Mouse (Mus musculus) MN1 (cell line): Measurements from ENCODE around the gene Lama5.

Experiments
- DNase-seq: peaks from one replicate; pipeline ENCODE4 v3.0.0-alpha.2; 2016; ENCODE audit warnings: low spot score

Lama5 gene

DNA sequence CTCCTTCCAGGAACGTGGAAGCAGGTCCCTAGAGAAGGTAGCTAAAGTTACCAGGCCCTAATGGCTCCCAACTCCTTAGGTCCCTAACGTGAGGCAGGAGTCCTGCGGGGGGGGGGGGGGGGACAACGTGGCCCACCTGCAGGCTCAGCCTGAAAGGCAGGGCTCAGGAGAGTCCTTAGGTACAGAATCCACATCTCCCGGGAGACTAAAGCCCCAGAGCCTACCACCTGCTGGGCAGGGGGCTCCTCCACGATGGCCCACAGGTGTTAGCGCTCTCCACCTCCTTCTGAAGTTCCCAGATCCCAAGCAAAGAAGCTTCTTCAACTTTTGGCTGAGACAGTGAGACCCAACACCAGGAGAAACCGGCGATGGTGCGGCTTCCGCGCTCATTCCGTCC, 1.0 kb downstream of the Lama5 start:
- no peak for DNase-seq

DNA sequence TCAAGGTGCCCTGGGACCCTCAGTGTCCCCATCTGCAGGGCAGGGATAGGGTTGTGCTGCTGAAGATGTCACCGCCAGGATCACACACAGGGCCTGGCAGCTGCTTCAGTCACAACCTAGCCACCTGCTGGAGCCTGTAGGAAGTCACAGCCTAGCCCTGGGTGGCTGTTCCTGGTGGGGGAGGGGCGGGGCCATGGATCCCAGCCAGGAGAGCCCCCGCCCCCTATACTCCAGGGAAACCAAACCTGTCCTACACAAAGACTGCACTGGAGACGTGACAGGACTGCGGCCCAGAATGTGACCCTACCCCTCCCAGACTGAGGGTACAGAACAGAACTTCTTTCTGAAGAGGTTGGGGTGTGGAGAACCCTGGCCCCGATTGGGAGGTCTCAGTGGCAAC, 3.4 kb downstream of the Lama5 start:
- peak; percentile 77 for DNase-seq

DNA sequence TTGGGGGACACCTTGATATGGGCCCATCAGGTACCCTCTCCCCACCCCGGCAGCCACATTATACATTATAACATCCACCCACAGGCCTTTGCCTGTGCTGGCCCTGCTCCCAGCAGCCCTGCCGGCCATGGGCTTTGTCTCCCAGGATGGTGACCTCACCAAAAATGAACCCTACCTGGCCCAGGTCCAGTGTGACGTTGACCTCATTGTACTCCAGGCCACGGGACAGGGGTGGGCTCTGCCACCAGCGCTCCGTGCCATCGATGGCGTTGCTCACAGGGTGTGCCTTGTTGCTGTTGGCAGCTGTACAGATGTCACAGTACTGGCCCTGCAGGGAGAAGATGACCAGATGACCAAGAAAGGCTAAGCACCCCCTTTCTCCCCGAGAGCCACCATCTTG, 4.6 kb downstream of the Lama5 start:
- peak; percentile 65 for DNase-seq

DNA sequence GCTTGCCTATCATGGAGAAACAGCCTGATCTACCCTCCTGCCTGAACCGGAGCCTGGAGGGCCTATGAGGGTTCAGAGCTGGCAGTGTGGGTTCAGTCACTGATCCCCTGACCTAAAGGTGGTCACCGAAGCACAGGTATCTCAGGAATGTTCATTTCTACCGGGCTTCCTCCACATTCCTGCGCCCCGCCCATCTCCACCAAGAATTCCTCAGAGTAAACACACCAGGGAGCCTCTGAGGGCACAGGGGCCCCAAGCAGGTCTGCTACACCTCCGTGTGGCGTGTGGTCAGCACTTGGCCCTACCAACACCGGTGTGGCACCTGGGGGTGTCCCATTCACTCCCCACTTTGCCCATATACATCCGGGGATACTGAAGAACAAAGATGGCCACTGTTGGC, 5.5 kb downstream of the Lama5 start:
- DNase-seq = no peak

DNA sequence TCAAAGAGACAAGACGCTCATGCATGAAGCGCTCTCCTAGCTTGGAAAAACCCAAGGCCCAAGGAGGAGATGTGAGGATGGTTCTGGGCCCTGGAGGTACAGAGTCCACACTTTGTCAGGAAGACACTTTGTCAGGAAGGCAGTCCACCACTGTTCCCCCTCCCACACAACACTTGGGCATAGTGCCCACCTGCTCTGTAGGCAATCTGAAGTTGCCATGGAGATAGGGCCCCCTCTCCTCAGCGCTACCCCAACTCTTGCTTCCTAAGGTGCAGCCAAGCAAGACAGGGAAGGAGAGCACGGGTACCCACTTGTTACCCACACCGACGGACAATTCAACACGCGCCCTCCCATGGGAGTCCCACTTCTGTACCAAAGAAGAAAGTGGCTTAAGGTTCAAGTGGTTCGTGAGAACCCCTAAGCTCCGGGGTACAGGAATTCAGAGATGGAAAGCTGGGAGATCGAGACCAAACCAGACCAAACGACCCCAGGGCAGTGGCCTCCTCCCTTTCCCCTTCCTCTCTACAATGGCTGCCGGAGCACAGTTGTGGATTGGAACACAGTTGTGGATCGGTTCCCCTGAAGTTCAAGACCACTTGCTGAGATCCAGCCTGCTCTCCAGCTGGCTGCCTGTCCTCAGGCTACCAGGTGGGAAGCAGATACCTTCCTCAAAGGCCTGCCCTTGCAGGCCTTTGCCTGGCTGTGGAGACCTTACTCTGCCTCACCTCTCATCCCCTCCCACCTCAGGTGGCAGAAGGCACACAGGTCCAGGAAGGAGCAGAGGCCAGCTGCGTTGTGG, 6.3 kb downstream of the Lama5 start:
- no peak for DNase-seq

DNA sequence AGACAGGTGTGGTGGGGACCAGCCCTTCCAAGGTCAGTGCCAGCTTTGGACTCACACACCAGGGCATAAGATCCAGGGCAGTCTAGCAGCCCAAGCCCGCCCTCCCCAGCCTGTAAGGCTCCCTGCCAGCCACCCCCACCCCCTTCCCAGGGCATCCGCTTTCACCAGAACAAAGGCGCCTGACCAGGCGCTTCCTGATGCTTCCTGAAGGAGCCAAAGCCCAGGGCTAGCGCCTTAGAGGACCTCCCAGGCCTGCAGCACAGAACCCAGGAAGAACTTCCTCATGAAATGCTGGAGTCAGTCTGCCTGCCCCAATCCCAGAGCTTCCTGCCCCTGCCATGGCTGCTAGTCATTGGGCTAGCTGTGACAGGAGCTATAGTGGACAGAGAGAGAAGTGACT, 7.0 kb downstream of the Lama5 start:
- DNase-seq = peak; percentile 58

DNA sequence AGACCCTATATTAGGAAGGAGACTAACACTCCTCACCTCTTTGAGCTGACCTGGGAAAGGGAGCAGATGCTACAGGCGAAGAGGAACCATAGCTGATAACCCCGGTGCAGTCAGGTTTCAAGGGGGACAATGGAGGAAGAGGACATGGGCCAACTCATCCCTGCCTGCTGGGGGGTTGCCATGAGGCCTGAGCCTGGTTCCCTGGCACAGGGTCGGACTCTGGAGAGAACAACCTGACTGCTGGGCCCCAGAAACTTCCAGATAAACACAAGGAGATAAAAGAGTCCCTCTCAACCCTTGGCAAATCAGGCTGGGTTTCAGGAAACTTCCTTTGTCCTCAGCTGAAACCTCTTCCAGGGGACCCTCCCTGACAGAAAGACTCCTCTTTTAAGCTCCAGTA, 7.4 kb downstream of the Lama5 start:
- no peak for DNase-seq

DNA sequence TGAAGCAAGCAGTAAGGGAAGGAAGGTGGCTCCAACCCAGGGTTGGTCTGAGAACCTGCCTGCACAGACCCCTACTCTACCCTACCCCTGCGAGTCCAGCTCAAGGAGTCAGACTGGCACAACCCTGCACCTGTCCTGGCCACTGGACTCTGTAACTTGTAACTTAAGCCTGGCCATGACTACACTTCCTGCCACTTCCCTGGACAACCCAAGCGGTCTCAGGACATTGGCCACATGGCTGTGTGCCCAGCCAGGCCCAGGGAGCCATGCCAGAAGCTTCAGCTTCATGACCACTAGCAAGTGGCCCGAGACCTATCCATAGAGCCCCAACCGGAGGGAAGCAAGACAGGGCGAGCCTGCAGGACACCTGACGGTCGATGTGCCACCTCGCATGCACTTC, 8.1 kb downstream of the Lama5 start:
- peak; percentile 80 for DNase-seq

DNA sequence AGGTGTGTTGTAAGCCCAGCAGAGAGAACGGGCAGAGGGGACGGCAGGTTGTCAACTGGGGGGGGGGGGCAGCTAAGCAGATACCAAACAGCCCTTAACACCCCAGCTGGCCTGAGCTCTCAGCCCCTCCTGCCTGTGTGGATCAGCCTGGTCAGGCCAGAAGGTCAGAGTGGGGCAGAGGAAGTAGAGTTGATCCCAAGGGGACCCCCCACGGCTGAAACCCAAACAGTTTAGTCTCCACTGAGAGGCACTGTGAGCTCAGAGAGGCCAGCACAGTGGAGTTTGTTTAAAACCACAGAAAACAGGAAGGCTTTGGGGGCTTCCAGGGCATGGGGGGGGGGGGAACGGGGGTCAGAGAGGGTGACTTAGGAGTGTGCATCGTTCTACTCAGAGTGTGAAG, 8.7 kb downstream of the Lama5 start:
- no peak for DNase-seq

DNA sequence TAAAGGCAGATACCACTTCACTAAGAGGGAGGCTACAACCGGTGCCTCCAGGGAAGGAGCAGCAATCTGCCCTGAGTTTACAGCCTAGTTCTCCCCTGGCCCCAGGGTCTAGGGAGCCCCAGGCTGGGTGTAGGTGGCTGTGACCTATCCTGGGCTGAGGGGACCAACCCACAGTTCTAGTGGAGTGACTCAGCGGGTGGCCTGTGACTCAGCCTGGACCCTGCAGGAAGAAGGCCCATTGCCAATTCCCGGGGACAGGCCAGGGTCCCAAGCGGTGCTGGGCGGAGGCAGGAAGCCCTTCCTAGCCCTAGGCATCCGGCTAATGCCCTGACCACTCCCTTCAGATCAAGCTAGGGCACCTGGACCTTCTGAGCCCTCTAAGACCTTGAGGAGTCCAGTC, 9.7 kb downstream of the Lama5 start:
- peak; percentile 49 for DNase-seq

DNA sequence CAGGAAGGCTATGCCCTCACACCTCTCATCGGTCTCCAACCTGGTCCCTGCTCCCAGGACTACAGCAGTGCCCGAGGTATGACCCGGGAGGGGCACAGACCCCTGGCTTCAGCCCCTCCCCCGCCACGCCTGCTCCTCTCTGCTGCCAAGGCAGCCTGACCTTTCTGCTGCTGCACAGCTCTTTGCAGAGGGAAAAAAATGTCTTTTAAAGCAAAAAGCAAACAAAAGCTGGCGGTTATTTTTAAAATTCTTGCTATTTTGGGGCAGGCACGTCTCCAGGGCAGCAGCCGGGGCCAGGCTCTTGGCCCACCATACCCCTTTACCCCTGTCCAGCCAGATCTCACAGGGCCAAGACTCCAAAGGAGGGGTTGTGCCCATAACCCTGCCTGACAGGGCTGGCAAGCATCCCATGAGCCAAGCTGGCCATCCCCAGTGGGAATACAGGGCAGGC, 10.6 kb downstream of the Lama5 start:
- DNase-seq = peak; percentile 46

DNA sequence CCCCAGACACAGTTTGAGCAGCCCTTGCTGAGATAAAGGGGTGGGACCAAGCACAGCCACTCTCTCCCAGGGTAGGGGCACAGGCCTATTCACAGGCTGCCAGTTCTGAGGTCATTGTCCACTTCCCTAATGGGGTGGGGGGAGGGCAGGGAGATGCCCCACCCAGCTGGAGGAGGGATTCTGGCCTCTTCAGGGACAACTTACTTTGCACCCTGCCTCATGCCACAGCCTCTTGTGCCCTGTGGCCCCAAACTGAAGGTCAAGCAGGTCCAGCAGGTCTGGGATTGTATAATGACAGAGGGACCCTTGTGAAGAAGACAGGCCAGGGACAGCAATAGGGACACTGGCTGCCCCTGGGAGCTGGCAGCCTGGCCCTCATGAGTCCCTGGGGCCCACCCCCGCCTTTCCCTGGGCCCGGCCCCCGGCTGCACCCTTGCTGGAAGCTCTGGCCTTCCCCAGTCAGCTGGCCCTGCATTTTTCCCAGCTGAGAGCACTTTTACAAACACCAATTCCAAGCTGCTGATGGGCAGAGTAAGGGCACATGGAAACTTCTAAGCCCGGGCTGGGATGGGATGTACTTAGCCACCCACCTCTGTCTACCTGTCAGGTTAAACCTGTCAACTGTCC, 11.2 kb downstream of the Lama5 start:
- DNase-seq = peak; percentile 74

DNA sequence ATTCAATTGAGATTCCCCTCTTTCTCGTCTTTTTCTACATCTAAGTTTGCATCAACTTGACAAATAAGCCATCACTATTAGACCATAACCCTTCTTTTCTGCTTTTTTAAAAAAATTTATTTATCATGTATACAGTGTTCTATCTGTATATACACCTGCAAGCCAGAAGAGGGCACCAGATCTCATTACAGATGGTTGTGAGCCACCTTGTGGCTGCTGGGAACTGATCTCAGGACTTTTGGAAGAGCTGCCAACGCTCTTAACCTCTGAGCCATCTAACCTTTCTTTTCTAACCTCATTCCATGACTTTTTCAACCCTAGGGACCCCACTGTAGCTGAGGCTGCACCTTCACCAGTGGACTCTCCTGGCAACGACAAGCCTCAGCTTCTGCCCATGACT, 13.4 kb downstream of the Lama5 start:
- DNase-seq = no peak

DNA sequence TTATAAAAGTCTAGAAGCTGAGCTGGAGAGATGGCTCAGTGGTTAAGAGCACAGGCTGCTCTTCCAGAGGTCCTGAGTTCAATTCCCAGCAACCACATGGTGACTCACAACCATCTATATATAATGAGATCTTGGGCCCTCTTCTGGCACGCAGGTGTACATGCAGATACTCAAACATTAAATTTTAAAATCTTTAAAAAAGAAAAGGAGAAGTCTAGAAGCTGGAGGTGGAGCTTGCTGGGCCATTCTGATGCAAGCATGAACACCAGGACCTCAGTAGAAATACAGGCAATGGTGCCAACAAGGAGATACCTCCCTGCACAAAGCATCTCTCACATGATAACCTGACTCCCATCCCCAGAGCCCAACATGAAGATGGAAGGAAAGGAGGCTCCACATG, 16.7 kb downstream of the Lama5 start:
- DNase-seq = no peak

DNA sequence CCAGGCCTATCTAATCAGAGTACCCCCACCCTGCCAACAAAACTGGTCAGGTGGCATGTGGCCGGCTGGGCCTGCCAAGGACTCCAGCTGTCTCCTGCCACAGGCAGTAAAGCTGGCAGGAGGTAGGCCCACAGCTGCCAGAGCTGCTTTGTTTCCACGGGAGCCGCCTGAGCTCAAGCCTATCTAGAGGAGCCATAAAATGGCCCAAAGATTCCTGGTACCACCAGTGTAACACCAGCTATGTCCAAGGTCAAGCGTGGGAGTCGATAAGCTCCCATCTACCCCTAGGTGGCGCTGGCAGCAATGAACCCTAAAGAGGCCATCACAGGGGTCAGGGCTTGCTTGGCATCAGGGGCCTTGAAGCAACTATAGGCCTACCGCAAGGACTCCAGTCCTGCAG, 17.8 kb downstream of the Lama5 start:
- peak; percentile 54 for DNase-seq

DNA sequence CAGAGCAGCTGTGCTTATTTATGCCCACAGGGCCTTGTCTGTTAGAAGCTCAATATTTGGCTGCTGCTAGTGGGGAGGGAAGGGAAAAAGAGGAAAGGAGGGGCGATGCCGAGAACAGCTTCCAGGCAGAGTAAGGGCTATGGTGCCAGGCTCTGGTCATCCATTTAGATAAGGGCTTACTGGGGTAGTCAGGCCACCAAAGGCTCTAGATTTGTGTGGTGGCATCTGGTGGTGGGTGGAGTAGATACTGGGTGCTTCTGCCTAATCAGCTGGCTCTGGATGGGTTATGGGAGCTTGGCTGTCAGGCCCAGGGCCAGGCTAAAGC, 19.7 kb downstream of the Lama5 start:
- DNase-seq = peak; percentile 29

DNA sequence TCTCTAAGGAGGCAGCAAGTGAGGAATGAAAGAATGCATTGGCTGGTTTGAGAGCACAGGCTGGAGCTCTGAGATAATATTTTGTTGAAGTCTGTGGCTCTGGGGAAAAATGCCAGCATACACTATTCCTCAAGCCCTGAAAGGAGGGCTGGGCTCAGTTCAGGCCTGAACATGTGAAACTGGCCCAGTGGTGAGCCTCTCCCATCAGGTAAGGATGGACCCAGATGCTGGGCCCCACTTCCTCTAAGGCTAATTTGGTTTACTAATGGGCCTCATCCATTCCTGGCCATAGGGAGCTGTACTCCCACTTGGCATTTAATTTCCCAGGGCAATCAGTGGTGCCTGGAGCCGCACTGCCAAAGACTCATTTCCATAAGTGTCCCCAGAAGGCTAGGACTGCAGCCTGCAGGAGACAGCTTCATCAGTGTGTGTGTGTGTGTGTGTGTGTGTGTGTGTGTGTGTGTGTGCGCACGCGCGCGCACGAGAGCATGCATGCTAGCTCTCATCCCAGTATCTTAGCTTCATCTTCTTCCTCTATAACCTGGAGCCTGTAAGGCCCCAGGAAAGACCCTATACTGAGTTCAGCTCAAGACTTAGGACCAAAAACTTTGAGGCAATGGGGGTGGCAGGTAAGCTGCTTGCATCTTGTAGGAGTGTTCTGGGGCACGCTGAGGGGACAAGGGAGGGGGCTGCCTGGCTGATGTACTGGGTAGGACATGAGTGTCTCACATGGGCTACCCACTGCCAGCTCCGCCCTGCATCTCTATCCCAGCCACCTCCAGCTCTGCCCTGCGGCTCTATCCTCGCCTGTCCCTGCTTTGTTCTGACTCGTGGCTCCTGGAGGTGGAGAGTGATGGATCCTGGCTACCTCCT, 20.3 kb downstream of the Lama5 start:
- no peak for DNase-seq

DNA sequence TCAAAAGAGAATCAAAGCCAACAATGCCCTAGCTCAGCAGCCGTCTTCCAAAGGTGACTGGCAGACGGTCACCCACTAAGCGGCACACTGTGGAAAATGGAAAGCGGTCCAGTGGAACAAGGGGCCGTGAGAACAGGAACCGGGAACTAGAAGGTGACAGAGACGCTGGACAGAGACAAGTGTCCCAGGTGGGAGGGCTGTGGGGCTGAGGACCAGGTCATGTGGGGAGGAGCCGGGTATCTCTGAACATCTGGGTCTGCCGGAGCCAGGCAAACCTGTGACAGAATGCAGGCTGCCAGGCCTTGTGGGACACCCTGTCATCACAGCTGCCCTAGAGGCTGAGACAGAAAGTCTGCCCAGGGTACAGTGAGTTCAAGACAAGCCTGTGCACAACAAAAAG, 21.2 kb downstream of the Lama5 start:
- no peak for DNase-seq

DNA sequence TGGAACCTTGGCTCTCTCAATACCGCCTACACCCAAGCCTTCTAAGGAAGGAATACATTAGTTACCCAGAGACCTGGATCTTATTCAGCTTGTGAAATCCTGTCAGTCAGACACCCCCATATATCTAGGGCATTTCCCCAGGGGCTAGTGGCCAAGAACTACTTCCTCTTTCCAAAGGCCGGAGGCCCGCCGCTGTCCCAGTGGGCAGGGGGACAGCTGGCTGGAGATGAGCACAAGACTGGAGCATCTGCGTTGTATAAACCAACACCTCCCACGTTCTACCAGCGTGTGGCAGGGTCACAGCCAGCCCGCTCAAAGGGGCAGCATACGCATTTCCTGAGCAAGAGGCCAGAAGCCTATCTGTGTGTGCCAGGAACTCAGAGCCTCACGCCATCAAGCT, 22.9 kb downstream of the Lama5 start:
- DNase-seq = no peak

DNA sequence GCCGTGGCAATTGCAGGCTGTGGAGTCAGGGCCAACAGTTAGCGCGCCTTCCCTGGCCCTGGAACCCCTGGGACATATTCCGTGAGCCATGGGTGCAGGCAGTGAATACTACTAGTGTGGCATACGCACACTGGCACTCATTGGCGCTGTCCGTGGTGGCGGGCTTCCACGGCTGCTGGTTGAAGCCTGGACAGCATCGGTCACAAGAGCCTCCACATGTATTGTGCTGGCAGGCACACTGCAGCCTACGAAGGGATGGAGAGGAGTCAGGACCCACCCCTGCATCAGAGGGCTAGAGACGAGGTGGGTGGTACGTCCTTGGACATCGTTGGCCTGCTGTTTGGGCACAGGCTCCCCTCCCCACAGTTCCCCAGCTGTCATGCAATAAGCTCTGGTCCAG, 23.4 kb downstream of the Lama5 start:
- no peak for DNase-seq

DNA sequence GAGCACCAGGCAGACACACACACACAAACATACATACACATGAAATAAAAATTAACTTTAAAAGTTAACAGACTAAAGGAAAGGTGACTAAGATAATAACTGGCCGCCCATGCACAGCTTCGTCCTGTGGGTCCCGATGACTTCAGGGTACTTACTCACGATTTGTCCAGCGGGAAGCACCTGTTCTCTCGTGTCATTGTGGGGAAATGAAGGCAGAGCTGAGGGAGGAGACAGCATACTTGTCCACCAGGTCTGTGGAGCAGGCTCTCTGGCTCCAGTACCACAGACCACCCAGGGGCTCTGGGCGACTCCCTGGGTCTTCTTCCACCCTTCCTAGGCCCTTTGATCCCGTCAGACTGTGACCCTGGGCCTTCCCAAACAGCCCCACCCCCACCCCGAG, 24.4 kb downstream of the Lama5 start:
- no peak for DNase-seq

DNA sequence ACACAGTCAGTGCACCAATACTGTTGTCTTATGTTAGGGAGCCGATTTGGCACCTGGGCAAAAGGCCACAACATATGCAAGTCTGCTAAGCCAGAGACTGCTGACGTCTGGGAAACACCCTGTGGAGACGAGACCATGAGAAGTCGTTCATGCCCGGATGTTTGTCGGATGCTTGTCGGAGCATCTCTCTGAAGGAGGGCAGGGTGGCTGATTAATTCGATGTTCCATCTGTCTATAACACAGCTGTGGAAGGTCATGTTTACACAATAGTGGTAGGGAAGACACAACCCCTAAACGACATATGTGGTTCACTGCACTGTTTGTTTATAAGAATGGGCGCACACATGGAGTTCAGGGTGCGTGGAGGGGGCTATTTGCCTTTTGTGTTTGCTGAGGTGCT, 25.0 kb downstream of the Lama5 start:
- DNase-seq = no peak

DNA sequence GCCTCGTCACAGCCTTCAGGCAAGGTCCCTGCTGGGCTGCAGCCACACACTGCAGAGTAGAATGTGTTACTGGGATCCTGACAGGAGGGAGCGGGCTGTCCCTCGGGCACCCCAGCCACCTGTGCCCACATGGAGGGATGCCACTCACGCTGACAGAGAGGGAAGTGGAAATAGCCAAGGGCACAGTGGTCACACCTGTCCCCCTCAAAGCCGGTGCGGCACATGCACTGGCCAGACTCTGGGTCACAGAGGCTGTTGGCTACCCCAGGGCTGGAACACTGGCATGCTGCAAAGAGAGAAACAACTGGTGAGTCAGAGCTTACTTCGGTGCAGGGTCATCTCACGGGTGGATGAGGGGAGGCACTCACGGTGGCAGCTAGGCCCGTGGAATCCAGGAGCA, 26.9 kb downstream of the Lama5 start:
- no peak for DNase-seq
